Mouse (Mus musculus) midbrain, embryonic 14.5 days (tissue): ENCODE measurements around the gene P4ha2. TPM values are rescaled to one million over a fixed set of nuclear protein-coding genes. Genes with fewer than 3 reads are reported as not detected.

Experiments
- ATAC-seq: fragments of 200-750 bp; cut with Nextera tagmentation; 2 replicates; pipeline ENCODE4 v1.8.0; 2017; ENCODE audit warnings: moderate number of reproducible peaks, moderate library complexity; ENCODE audit not compliant: low FRiP score, low TSS enrichment
- DNase-seq: peaks from one replicate; pipeline ENCODE4 v3.0.0-alpha.2; 2015
- H3K27ac ChIP-seq: fragments of 300-500 bp; sonication (generic); replicated peaks from 2 replicates; pipeline ENCODE4 v1.5.1; 2014; ENCODE audit warnings: mild to moderate bottlenecking, low read depth, low read length, moderate library complexity
- H3K27me3 ChIP-seq: fragments of 300-500 bp; sonication (generic); 2 replicates; pipeline ENCODE4 v1.6.1; 2014; ENCODE audit warnings: low read length, control low read depth, mixed read lengths; ENCODE audit not compliant: control insufficient read depth, insufficient read depth
- H3K36me3 ChIP-seq: fragments of 300-500 bp; sonication (generic); 2 replicates; pipeline ENCODE4 v1.6.1; 2014; ENCODE audit warnings: low read length, control low read depth; ENCODE audit not compliant: control insufficient read depth, insufficient read depth
- H3K4me1 ChIP-seq: fragments of 300-500 bp; sonication (generic); 2 replicates; pipeline ENCODE4 v1.6.1; 2014; ENCODE audit warnings: mild to moderate bottlenecking, antibody characterized with exemption, low read length, control low read depth; ENCODE audit not compliant: control insufficient read depth, insufficient read depth
- H3K4me2 ChIP-seq: fragments of 300-500 bp; sonication (generic); 2 replicates; pipeline ENCODE4 v1.6.1; 2014; ENCODE audit warnings: mild to moderate bottlenecking, low read length, moderate library complexity
- H3K4me3 ChIP-seq: fragments of 300-500 bp; sonication (generic); replicated peaks from 2 replicates; pipeline ENCODE4 v1.5.1; 2014; ENCODE audit warnings: low read depth, low read length
- H3K9ac ChIP-seq: fragments of 300-500 bp; sonication (generic); replicated peaks from 2 replicates; pipeline ENCODE4 v1.6.1; 2014; ENCODE audit warnings: mild to moderate bottlenecking, low read length, moderate library complexity
- H3K9me3 ChIP-seq: fragments of 300-500 bp; sonication (generic); 2 replicates; pipeline ENCODE4 v1.6.1; 2016; ENCODE audit warnings: low read length, control low read depth, mixed read lengths; ENCODE audit not compliant: control insufficient read depth
- WGBS: fragments of 180-500 bp; shearing (Covaris S2); extraction: QIAGEN DNeasy Blood & Tissue Kit; methylation state at CpG from one replicate; pipeline ENCODE4 v1.1.7; 2014; 5-methylcytosine and 5-hydroxymethylcytosine counted together
- polyA plus RNA-seq: library from polyadenylated mRNA; unstranded; fragments of >200 nt; fragmentation: Nextera tagmentation; extraction: Ambion mirVana; gene quantifications from 2 replicates; pipeline ENCODE4 v1.2.1, GENCODE M21; 2014

Gene P4ha2
- 6.5 and 10.5 TPM in 2 replicates for polyA plus RNA-seq

DNA sequence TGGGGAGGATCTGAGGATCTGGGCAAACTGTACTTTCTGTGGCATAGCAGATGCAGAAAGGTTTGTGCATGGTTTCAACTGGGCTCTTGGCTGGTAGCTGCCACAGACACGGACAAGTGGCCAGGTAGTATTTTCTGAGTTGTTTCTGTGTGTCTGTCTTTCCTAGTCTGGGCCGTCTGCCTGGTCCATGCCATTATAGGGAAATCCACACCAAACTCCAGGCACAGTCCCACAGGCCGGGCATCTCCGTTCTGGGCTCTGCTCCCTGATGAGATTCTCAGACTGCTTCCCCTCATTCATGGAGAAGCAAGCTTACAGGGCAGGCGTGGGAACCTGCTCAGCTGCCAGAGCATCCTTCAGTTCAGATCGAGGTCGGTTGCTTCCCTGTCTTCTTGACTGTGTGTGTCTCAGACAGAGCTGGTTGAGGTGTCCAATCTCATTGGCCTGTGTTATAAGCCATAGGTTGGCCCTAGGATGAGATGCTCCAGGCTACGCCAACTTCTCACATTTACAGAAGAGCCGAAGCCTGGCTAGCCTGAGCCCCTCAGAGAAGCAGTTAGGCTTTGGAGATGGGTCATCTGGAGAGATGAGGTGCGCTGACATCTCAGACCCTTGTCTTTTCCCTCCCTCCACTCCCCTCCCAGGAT, at the start of gene P4ha2:
TSS of gene P4ha2 (plus strand) at position 51 of the 647 bp plus-strand sequence.
- WGBS, result 46% methylated on average over 10 of the region's 10 CpGs
- Histone ChIP-seq H3K4me1 (0 out of 2 replicates have a peak, but pooled peaks cover 6% of the 10 kb centered on the region), H3K27me3 (0 out of 2 replicates have a peak, but pooled peaks cover 13% of the 10 kb centered on the region), H3K9me3 (no peaks in the 10 kb centered on the region), H3K27ac (no peak within 1 kb of the TSS), H3K4me3 (peak within 1 kb of the TSS; percentile 60), H3K36me3 (no peaks in the 10 kb centered on the region), H3K4me2 (peak within 1 kb of the TSS; percentile 99), H3K9ac (peak within 1 kb of the TSS; percentile 73)
- ATAC-seq, result no peak; the same call in 1 of the 2 replicates
- no peak for DNase-seq

DNA sequence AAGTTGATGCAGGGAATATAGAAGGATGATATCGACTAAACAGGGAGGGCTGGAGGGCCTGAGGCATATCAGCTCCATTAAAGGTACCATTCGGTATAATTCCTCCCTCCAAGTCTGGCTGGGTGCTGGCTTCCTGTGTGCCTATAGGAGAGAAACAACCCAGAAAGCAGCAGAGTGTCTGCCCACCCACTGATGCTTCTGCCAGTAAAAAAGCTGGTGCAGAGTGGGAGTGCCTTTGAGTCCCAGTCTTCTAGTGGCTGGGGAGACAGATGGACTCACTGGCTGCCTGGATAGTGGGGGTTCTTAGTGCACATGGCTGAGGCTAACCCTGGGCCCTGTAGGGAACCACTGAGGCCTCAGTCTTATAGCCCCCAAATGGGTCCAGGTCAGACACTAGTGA, 49.7 kb upstream of the P4ha2 start:
- no peak for DNase-seq
- Histone ChIP-seq H3K27me3 (no peaks in the 10 kb centered on the region), H3K27ac (no peak overlapping the region), H3K9ac (no peak overlapping the region), H3K4me1 (no peaks in the 10 kb centered on the region), H3K36me3 (no peaks in the 10 kb centered on the region), H3K9me3 (no peaks in the 10 kb centered on the region), H3K4me2 (no peak overlapping the region), H3K4me3 (no peak overlapping the region)
- no peak for ATAC-seq
- WGBS, result 73% methylated on average over 2 of the region's 2 CpGs

GRCm38 (mm10) chr11:54051161-54051560, 48.7 kb upstream of the P4ha2 start:
- ATAC-seq, result no peak
- WGBS, result 90% methylated on average over 7 of the region's 7 CpGs
- Histone ChIP-seq H3K9ac (no peak overlapping the region), H3K27ac (no peak overlapping the region), H3K9me3 (no peaks in the 10 kb centered on the region), H3K36me3 (no peaks in the 10 kb centered on the region), H3K4me3 (no peak overlapping the region), H3K27me3 (no peaks in the 10 kb centered on the region), H3K4me2 (no peak overlapping the region), H3K4me1 (no peaks in the 10 kb centered on the region)
- no peak for DNase-seq

DNA sequence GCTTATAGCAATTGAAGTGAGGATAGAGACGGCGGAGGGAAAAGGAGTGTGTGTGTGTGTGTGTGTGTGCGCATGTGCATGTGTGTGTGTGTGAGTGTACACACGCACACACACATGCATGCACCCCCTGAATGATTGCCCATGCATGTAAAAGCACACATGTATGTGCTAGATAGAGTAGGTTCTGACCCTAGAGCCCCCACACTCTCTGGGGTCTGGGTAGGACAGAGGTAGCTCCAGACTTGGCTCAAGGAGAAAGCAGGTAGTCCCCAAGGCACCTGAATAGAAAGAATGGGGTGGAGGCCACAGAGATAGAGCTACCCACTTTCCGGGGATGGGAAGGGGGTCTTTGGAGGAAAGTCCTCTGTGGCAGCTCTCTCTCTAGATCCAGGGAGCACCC, 47.8 kb upstream of the P4ha2 start:
- Histone ChIP-seq H3K4me3 (no peak overlapping the region), H3K36me3 (no peaks in the 10 kb centered on the region), H3K9ac (no peak overlapping the region), H3K27me3 (no peaks in the 10 kb centered on the region), H3K27ac (no peak overlapping the region), H3K9me3 (no peaks in the 10 kb centered on the region), H3K4me2 (no peak overlapping the region), H3K4me1 (no peaks in the 10 kb centered on the region)
- WGBS, result 94% methylated on average over 5 of the region's 5 CpGs
- no peak for ATAC-seq
- DNase-seq, result no peak

DNA sequence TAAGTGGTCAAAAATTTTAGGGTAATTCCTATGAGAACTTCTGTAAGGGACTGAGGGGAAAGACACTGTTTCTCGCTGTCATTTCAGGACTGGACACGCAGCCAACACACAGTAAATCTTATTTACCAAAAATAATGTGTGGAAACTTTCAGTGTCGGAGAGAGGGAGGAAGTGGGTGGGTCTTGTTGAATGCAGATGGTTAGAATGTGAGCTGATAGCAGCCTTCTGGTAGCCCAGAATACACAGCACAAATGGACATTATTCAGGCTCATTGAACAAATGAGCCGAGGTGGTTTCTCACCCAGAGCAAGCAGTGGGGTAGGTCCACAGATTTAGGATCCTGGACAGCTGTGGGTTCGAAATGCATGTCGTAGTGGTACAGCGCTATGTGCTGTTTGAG, 46.8 kb upstream of the P4ha2 start:
- Histone ChIP-seq H3K9ac (no peak overlapping the region), H3K9me3 (no peaks in the 10 kb centered on the region), H3K4me2 (no peak overlapping the region), H3K27me3 (no peaks in the 10 kb centered on the region), H3K4me1 (peaks cover 7% of the 10 kb centered on the region; the same call in 1 of the 2 replicates), H3K4me3 (no peak overlapping the region), H3K36me3 (no peaks in the 10 kb centered on the region), H3K27ac (no peak overlapping the region)
- DNase-seq (no peak), ATAC-seq (no peak)
- WGBS, result 92% methylated on average over 7 of the region's 7 CpGs

- ATAC-seq, result no peak
- H3K4me2 ChIP-seq, result no peak overlapping the region
- 37% methylated on average over 6 of the region's 6 CpGs for WGBS
Observed at GRCm38 (mm10) chr11:54054257-54054656, 45.6 kb upstream of the P4ha2 start.

GRCm38 (mm10) chr11:54056132-54056531, 43.8 kb upstream of the P4ha2 start:
- Histone ChIP-seq H3K9me3 (no peaks in the 10 kb centered on the region), H3K4me1 (peaks cover 12% of the 10 kb centered on the region; the same call in 1 of the 2 replicates), H3K4me3 (no peak overlapping the region), H3K9ac (no peak overlapping the region), H3K36me3 (no peaks in the 10 kb centered on the region), H3K27ac (no peak overlapping the region), H3K27me3 (no peaks in the 10 kb centered on the region), H3K4me2 (no peak overlapping the region)
- 18% methylated on average over 8 of the region's 8 CpGs for WGBS
- ATAC-seq, result no peak
- no peak for DNase-seq

More at GRCm38 (mm10) chr11:54054257-54054656, 45.6 kb upstream of the P4ha2 start:
- H3K27me3 ChIP-seq, result no peaks in the 10 kb centered on the region
- H3K9me3 ChIP-seq, result no peaks in the 10 kb centered on the region
- H3K4me3 ChIP-seq, result no peak overlapping the region
- H3K36me3 ChIP-seq, result no peaks in the 10 kb centered on the region
- DNase-seq, result peak; percentile 87
- H3K9ac ChIP-seq, result no peak overlapping the region
- H3K4me1 ChIP-seq, result peaks cover 12% of the 10 kb centered on the region; the same call in 1 of the 2 replicates
- no peak overlapping the region for H3K27ac ChIP-seq

DNA sequence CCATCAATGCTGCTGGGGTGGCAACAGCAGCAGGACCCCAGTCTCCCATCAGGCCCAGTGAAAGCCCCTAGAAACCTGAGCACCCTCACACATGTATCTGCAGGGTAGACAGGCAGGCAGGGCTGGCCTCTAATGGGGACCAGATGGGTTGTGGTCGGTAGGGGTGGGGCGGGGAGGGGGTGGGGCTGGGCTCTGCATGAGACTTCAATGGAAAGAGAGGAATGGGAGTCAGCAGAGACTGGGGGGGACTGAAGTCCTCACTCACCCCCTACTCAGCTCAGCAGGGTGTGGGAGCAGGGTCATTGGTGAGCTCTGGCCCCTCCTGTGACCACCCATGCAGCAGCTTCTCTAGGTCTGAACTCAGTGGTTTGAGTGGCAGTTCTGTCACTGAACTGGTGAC, 42.5 kb upstream of the P4ha2 start:
- no peaks in the 10 kb centered on the region for H3K27me3 ChIP-seq
- no peak overlapping the region for H3K9ac ChIP-seq
- 35% methylated on average over 2 of the region's 2 CpGs for WGBS
- no peak overlapping the region for H3K4me3 ChIP-seq
- ATAC-seq (no peak), DNase-seq (no peak)
- no peaks in the 10 kb centered on the region for H3K36me3 ChIP-seq
- no peak overlapping the region for H3K4me2 ChIP-seq
- H3K4me1 ChIP-seq, result peaks cover 12% of the 10 kb centered on the region; the same call in 1 of the 2 replicates
- no peaks in the 10 kb centered on the region for H3K9me3 ChIP-seq
- H3K27ac ChIP-seq, result peak overlapping the region; percentile 63; the same call in 1 of the 2 replicates

- H3K36me3 ChIP-seq, result no peaks in the 10 kb centered on the region
- H3K9ac ChIP-seq, result 0 out of 2 replicates have a peak overlapping the region, but pooled peaks have one; percentile 12
- no peaks in the 10 kb centered on the region for H3K27me3 ChIP-seq
- 28% methylated on average over 10 of the region's 10 CpGs for WGBS
- no peak overlapping the region for H3K4me3 ChIP-seq
- ATAC-seq, result peak; percentile 63
- H3K27ac ChIP-seq, result peak overlapping the region; percentile 63
- H3K4me1 ChIP-seq, result peaks cover 12% of the 10 kb centered on the region; the same call in 1 of the 2 replicates
- no peak overlapping the region for H3K4me2 ChIP-seq
- H3K9me3 ChIP-seq, result no peaks in the 10 kb centered on the region
- DNase-seq, result peak; percentile 49
Observed at GRCm38 (mm10) chr11:54058056-54058617, 41.8 kb upstream of the P4ha2 start.
